Mouse (Mus musculus) forebrain, embryonic 15.5 days (tissue): ENCODE results near the gene Faf2. TPM values are rescaled to one million over a fixed set of nuclear protein-coding genes. Genes with fewer than 3 reads are reported as not detected.
"Not testable (repeated sequence)": the region's sequence is repeated elsewhere in the genome, so short reads cannot be mapped to it uniquely, and the experiment has no call there.

Source experiments
- ATAC-seq: fragments of 200-750 bp; cut with Nextera tagmentation; replicated peaks from 2 replicates; pipeline ENCODE4 v1.8.0; 2017; ENCODE audit warnings: mild to moderate bottlenecking, moderate TSS enrichment, moderate library complexity
- H3K27ac ChIP-seq: fragments of 300-500 bp; sonication (generic); replicated peaks from 2 replicates; pipeline ENCODE4 v1.5.1; 2015; ENCODE audit warnings: mild to moderate bottlenecking, inconsistent platforms
- H3K27me3 ChIP-seq: fragments of 300-500 bp; sonication (generic); 2 replicates; pipeline ENCODE4 v1.6.1; 2015; ENCODE audit warnings: inconsistent platforms
- H3K36me3 ChIP-seq: fragments of 300-500 bp; sonication (generic); 2 replicates; pipeline ENCODE4 v1.6.1; 2015; ENCODE audit warnings: mild to moderate bottlenecking, inconsistent platforms
- H3K4me1 ChIP-seq: fragments of 300-500 bp; sonication (generic); 2 replicates; pipeline ENCODE4 v1.6.1; 2015; ENCODE audit warnings: inconsistent platforms
- H3K4me2 ChIP-seq: fragments of 300-500 bp; sonication (generic); replicated peaks from 2 replicates; pipeline ENCODE4 v1.6.1; 2015; ENCODE audit warnings: mild to moderate bottlenecking, inconsistent platforms
- H3K4me3 ChIP-seq: fragments of 300-500 bp; sonication (generic); 2 replicates; pipeline ENCODE4 v1.5.1; 2015; ENCODE audit warnings: mild to moderate bottlenecking, inconsistent platforms
- H3K9ac ChIP-seq: fragments of 300-500 bp; sonication (generic); replicated peaks from 2 replicates; pipeline ENCODE4 v1.6.1; 2015; ENCODE audit warnings: mild to moderate bottlenecking, inconsistent platforms
- H3K9me3 ChIP-seq: fragments of 300-500 bp; sonication (generic); 2 replicates; pipeline ENCODE4 v1.6.1; 2016; ENCODE audit warnings: inconsistent platforms
- WGBS: fragments of 180-500 bp; shearing (Covaris S2); methylation state at CpG from one replicate; pipeline ENCODE4 v1.1.7; 2015; ENCODE audit warnings: mixed read lengths; 5-methylcytosine and 5-hydroxymethylcytosine counted together
- polyA plus RNA-seq: library from polyadenylated mRNA; unstranded; fragments of >200 nt; fragmentation: Nextera tagmentation; extraction: Ambion mirVana; gene quantifications from 2 replicates; pipeline ENCODE4 v1.2.1, GENCODE M21; 2015

Faf2 gene
- polyA plus RNA-seq, 1 experiment from 2014 or later: 64.9 TPM

GRCm38 (mm10) chr13:54608002-54608401, 13.6 kb upstream of the Faf2 start:
- Histone ChIP-seq H3K4me2 (no peak overlapping the region), H3K36me3 (peaks cover 4% of the 10 kb centered on the region; the same call in 1 of the 2 replicates), H3K27ac (no peak overlapping the region), H3K9ac (no peak overlapping the region), H3K4me1 (peaks cover 30% of the 10 kb centered on the region), H3K4me3 (no peak overlapping the region), H3K9me3 (no peaks in the 10 kb centered on the region), H3K27me3 (no peaks in the 10 kb centered on the region)
- WGBS: 80% methylated on average over 3 of the region's 3 CpGs
- no peak for ATAC-seq

- peaks cover 30% of the 10 kb centered on the region for H3K4me1 ChIP-seq
- peak overlapping the region; percentile 25; the same call in 1 of the 2 replicates for H3K9ac ChIP-seq
- ATAC-seq: no peak
- H3K4me3 ChIP-seq: 0 out of 2 replicates have a peak overlapping the region, but pooled peaks have one; percentile 1
- WGBS: 8% methylated on average over 8 of the region's 8 CpGs
- peaks cover 4% of the 10 kb centered on the region; the same call in 1 of the 2 replicates for H3K36me3 ChIP-seq
- H3K27ac ChIP-seq: no peak overlapping the region
- peak overlapping the region; percentile 28 for H3K4me2 ChIP-seq
- no peaks in the 10 kb centered on the region for H3K27me3 ChIP-seq
- no peaks in the 10 kb centered on the region for H3K9me3 ChIP-seq
Measured at GRCm38 (mm10) chr13:54608666-54609065, 12.9 kb upstream of the Faf2 start.

- Histone ChIP-seq H3K36me3 (peaks cover 4% of the 10 kb centered on the region; the same call in 1 of the 2 replicates), H3K4me2 (peak overlapping the region; percentile 28; the same call in 1 of the 2 replicates), H3K27me3 (no peaks in the 10 kb centered on the region), H3K9ac (0 out of 2 replicates have a peak overlapping the region, but pooled peaks have one; percentile 25), H3K4me1 (peaks cover 30% of the 10 kb centered on the region), H3K4me3 (0 out of 2 replicates have a peak overlapping the region, but pooled peaks have one; percentile 1), H3K9me3 (no peaks in the 10 kb centered on the region), H3K27ac (no peak overlapping the region)
- 6% methylated on average over 1 of the region's 1 CpGs for WGBS
- no peak for ATAC-seq
Measured at GRCm38 (mm10) chr13:54609301-54609700, 12.3 kb upstream of the Faf2 start.

- peaks cover 30% of the 10 kb centered on the region for H3K4me1 ChIP-seq
- H3K9ac ChIP-seq: peak overlapping the region; percentile 85
- 13% methylated on average over 13 of the region's 13 CpGs for WGBS
- H3K4me2 ChIP-seq: peak overlapping the region; percentile 85
- no peaks in the 10 kb centered on the region for H3K27me3 ChIP-seq
- ATAC-seq: peak; percentile 59
- H3K36me3 ChIP-seq: no peaks in the 10 kb centered on the region
- peak overlapping the region; percentile 71 for H3K27ac ChIP-seq
- no peaks in the 10 kb centered on the region for H3K9me3 ChIP-seq
- H3K4me3 ChIP-seq: peak overlapping the region; percentile 85
Measured at GRCm38 (mm10) chr13:54610613-54610971, 11.0 kb upstream of the Faf2 start.

- peak within 1 kb of the TSS; percentile 85 for H3K9ac ChIP-seq
- peak within 1 kb of the TSS; percentile 85 for H3K4me3 ChIP-seq
- H3K4me2 ChIP-seq: peak within 1 kb of the TSS; percentile 85
- H3K27ac ChIP-seq: peak within 1 kb of the TSS; percentile 71
- H3K27me3 ChIP-seq: no peaks in the 10 kb centered on the region
- peaks cover 30% of the 10 kb centered on the region for H3K4me1 ChIP-seq
- ATAC-seq: peak; percentile 72
- H3K36me3 ChIP-seq: no peaks in the 10 kb centered on the region
- WGBS: under 1% methylated on average over 66 of the region's 66 CpGs
- no peaks in the 10 kb centered on the region for H3K9me3 ChIP-seq
Measured at GRCm38 (mm10) chr13:54610972-54611754, 10.4 kb upstream of the Faf2 start, which contains the start of gene Cltb. Cltb (minus strand) TSS chr13:54611344.

GRCm38 (mm10) chr13:54613141-54613540, 8.4 kb upstream of the Faf2 start:
- not testable (repeated sequence) for H3K27me3 ChIP-seq, ATAC-seq
- WGBS: 83% methylated on average over 8 of the region's 8 CpGs

GRCm38 (mm10) chr13:54616307-54616706, 5.3 kb upstream of the Faf2 start:
- Histone ChIP-seq H3K4me3 (no peak overlapping the region), H3K4me1 (peaks cover 6% of the 10 kb centered on the region), H3K27me3 (no peaks in the 10 kb centered on the region), H3K9me3 (no peaks in the 10 kb centered on the region), H3K4me2 (no peak overlapping the region), H3K27ac (no peak overlapping the region), H3K36me3 (no peaks in the 10 kb centered on the region), H3K9ac (no peak overlapping the region)
- WGBS: 82% methylated on average over 8 of the region's 8 CpGs
- ATAC-seq: no peak

More at GRCm38 (mm10) chr13:54613141-54613540, 8.4 kb upstream of the Faf2 start:
- not testable (repeated sequence) for H3K4me3 ChIP-seq, H3K4me2 ChIP-seq, H3K27ac ChIP-seq, H3K9me3 ChIP-seq, H3K36me3 ChIP-seq, H3K9ac ChIP-seq
- H3K4me1 ChIP-seq: peaks cover 29% of the 10 kb centered on the region

- Histone ChIP-seq H3K9me3 (no peaks in the 10 kb centered on the region), H3K4me2 (no peak overlapping the region), H3K27ac (no peak overlapping the region), H3K27me3 (no peaks in the 10 kb centered on the region), H3K4me3 (no peak overlapping the region), H3K4me1 (0 out of 2 replicates have a peak, but pooled peaks cover 1% of the 10 kb centered on the region), H3K9ac (no peak overlapping the region), H3K36me3 (no peaks in the 10 kb centered on the region)
- no peak for ATAC-seq
- WGBS: 68% methylated on average over 6 of the region's 6 CpGs
Measured at GRCm38 (mm10) chr13:54616998-54617397, 4.6 kb upstream of the Faf2 start.

GRCm38 (mm10) chr13:54621960-54622521, 457 bp downstream of the Faf2 start:
- Histone ChIP-seq H3K4me1 (peaks cover 25% of the 10 kb centered on the region), H3K27ac (peak overlapping the region; percentile 85), H3K27me3 (no peaks in the 10 kb centered on the region), H3K9me3 (no peaks in the 10 kb centered on the region), H3K9ac (peak overlapping the region; percentile 88), H3K4me3 (peak overlapping the region; percentile 82), H3K36me3 (no peaks in the 10 kb centered on the region), H3K4me2 (peak overlapping the region; percentile 90)
- peak; percentile 71 for ATAC-seq
- under 1% methylated on average over 27 of the region's 27 CpGs for WGBS

- H3K4me2 ChIP-seq: no peak overlapping the region
- H3K4me3 ChIP-seq: no peak overlapping the region
- no peaks in the 10 kb centered on the region for H3K9me3 ChIP-seq
- peaks cover 10% of the 10 kb centered on the region; the same call in 1 of the 2 replicates for H3K36me3 ChIP-seq
- H3K27ac ChIP-seq: no peak overlapping the region
- no peak overlapping the region for H3K9ac ChIP-seq
- H3K27me3 ChIP-seq: no peaks in the 10 kb centered on the region
- H3K4me1 ChIP-seq: peaks cover 7% of the 10 kb centered on the region
- ATAC-seq: no peak
- WGBS: 86% methylated on average over 4 of the region's 4 CpGs
Measured at GRCm38 (mm10) chr13:54629128-54629527, 7.5 kb downstream of the Faf2 start.

GRCm38 (mm10) chr13:54632731-54633277, 11.2 kb downstream of the Faf2 start:
- WGBS: 69% methylated on average over 3 of the region's 3 CpGs
- Histone ChIP-seq H3K36me3 (peaks cover 21% of the 10 kb centered on the region; the same call in 1 of the 2 replicates), H3K27me3 (no peaks in the 10 kb centered on the region), H3K4me1 (no peaks in the 10 kb centered on the region), H3K9me3 (no peaks in the 10 kb centered on the region), H3K4me3 (no peak overlapping the region), H3K9ac (no peak overlapping the region), H3K27ac (no peak overlapping the region), H3K4me2 (no peak overlapping the region)
- ATAC-seq: no peak

GRCm38 (mm10) chr13:54635011-54635410, 13.4 kb downstream of the Faf2 start:
- Histone ChIP-seq H3K9ac (no peak overlapping the region), H3K27me3 (no peaks in the 10 kb centered on the region), H3K27ac (no peak overlapping the region), H3K4me2 (no peak overlapping the region), H3K36me3 (peaks cover 38% of the 10 kb centered on the region), H3K4me1 (no peaks in the 10 kb centered on the region), H3K9me3 (no peaks in the 10 kb centered on the region), H3K4me3 (no peak overlapping the region)
- WGBS: 95% methylated on average over 3 of the region's 3 CpGs
- ATAC-seq: no peak
